Mouse (Mus musculus) limb, embryonic 10.5 days (tissue): ENCODE results near the gene Krt80. TPM values are rescaled to one million over a fixed set of nuclear protein-coding genes. Genes with fewer than 3 reads are reported as not detected.

Source experiments
- DNase-seq: peaks from one replicate; pipeline ENCODE4 v3.0.0-alpha.2; 2017; ENCODE audit warnings: low spot score
- H3K27ac ChIP-seq: fragments of 300-500 bp; sonication (generic); 2 replicates; pipeline ENCODE4 v1.5.1; 2016; ENCODE audit warnings: mild to moderate bottlenecking
- H3K27me3 ChIP-seq: fragments of 300-500 bp; sonication (generic); 2 replicates; pipeline ENCODE4 v1.6.1; 2016; ENCODE audit warnings: low read depth, mild to moderate bottlenecking; ENCODE audit not compliant: poor library complexity, severe bottlenecking
- H3K36me3 ChIP-seq: fragments of 300-500 bp; sonication (generic); 2 replicates; pipeline ENCODE4 v1.6.1; 2016; ENCODE audit warnings: mild to moderate bottlenecking, moderate library complexity
- H3K4me1 ChIP-seq: fragments of 300-500 bp; sonication (generic); 2 replicates; pipeline ENCODE4 v1.6.1; 2016
- H3K4me3 ChIP-seq: fragments of 300-500 bp; sonication (generic); 2 replicates; pipeline ENCODE4 v1.5.1; 2016; ENCODE audit warnings: mild to moderate bottlenecking, moderate library complexity
- H3K9me3 ChIP-seq: fragments of 300-500 bp; sonication (generic); replicated peaks from 2 replicates; pipeline ENCODE4 v1.6.1; 2016; ENCODE audit warnings: mild to moderate bottlenecking
- WGBS: fragments of 180-500 bp; shearing (Covaris S2); methylation state at CpG from one replicate; pipeline ENCODE4 v1.1.7; 2016; 5-methylcytosine and 5-hydroxymethylcytosine counted together
- microRNA counts: library from miRNA; unstranded; fragments of <30 nt; microRNA quantifications from one replicate; lab custom pipeline; 2017
- microRNA-seq: library from miRNA; unstranded; fragments of <30 nt; microRNA quantifications from one replicate; pipeline ENCODE4, GENCODE M21; 2017
- polyA plus RNA-seq: library from polyadenylated mRNA; unstranded; fragments of >200 nt; fragmentation: Nextera tagmentation; extraction: Ambion mirVana; gene quantifications from 2 replicates; pipeline ENCODE4 v1.2.1, GENCODE M21; 2016

The Krt80 gene
- polyA plus RNA-seq, 1 experiment from 2014 or later, result 0.23 TPM

GRCm38 (mm10) chr15:101303830-101304229, 66.1 kb downstream of the Krt80 start:
- no peak overlapping the region for H3K4me3 ChIP-seq
- H3K27ac ChIP-seq, result no peak overlapping the region
- no peaks in the 10 kb centered on the region for H3K36me3 ChIP-seq
- no peak for DNase-seq
- 87% methylated on average over 4 of the region's 4 CpGs for WGBS
- H3K9me3 ChIP-seq, result no peaks in the 10 kb centered on the region
- H3K4me1 ChIP-seq, result peaks cover 17% of the 10 kb centered on the region
- no peaks in the 10 kb centered on the region for H3K27me3 ChIP-seq

GRCm38 (mm10) chr15:101302201-101302600, 67.8 kb downstream of the Krt80 start:
- no peaks in the 10 kb centered on the region for H3K27me3 ChIP-seq
- peaks cover 16% of the 10 kb centered on the region for H3K4me1 ChIP-seq
- no peaks in the 10 kb centered on the region for H3K9me3 ChIP-seq
- no peak overlapping the region for H3K4me3 ChIP-seq
- no peak overlapping the region for H3K27ac ChIP-seq
- no peaks in the 10 kb centered on the region for H3K36me3 ChIP-seq
- DNase-seq, result no peak
- WGBS, result 78% methylated on average over 3 of the region's 3 CpGs

- peaks cover 3% of the 10 kb centered on the region; the same call in 1 of the 2 replicates for H3K36me3 ChIP-seq
- peaks cover 21% of the 10 kb centered on the region for H3K4me1 ChIP-seq
- no peaks in the 10 kb centered on the region for H3K27me3 ChIP-seq
- no peaks in the 10 kb centered on the region for H3K9me3 ChIP-seq
- H3K4me3 ChIP-seq, result no peak overlapping the region
- whole genome bisulfite sequencing, result 81% methylated on average over 6 of the region's 6 CpGs
- no peak for DNase-seq
- H3K27ac ChIP-seq, result no peak overlapping the region
These were observed 69.8 kb downstream of the Krt80 start for GRCm38 (mm10) chr15:101300128-101300527.

- Histone ChIP-seq H3K4me3 (no peak overlapping the region), H3K36me3 (peaks cover 3% of the 10 kb centered on the region; the same call in 1 of the 2 replicates), H3K27me3 (no peaks in the 10 kb centered on the region), H3K9me3 (no peaks in the 10 kb centered on the region), H3K27ac (no peak overlapping the region), H3K4me1 (peaks cover 27% of the 10 kb centered on the region)
- 81% methylated on average over 14 of the region's 14 CpGs for WGBS
- DNase-seq, result no peak
These were observed 70.4 kb downstream of the Krt80 start for GRCm38 (mm10) chr15:101299480-101299960.

GRCm38 (mm10) chr15:101298550-101298949, 71.4 kb downstream of the Krt80 start:
- Histone ChIP-seq H3K36me3 (peaks cover 3% of the 10 kb centered on the region; the same call in 1 of the 2 replicates), H3K27ac (peak overlapping the region; percentile 73), H3K4me3 (peak overlapping the region; percentile 33), H3K27me3 (no peaks in the 10 kb centered on the region), H3K9me3 (no peaks in the 10 kb centered on the region), H3K4me1 (peaks cover 36% of the 10 kb centered on the region)
- 10% methylated on average over 7 of the region's 7 CpGs for WGBS
- DNase-seq, result peak; percentile 54

GRCm38 (mm10) chr15:101297988-101298387, 72.0 kb downstream of the Krt80 start:
- Histone ChIP-seq H3K36me3 (peaks cover 5% of the 10 kb centered on the region; the same call in 1 of the 2 replicates), H3K27ac (peak overlapping the region; percentile 73), H3K4me3 (peak overlapping the region; percentile 33; the same call in 1 of the 2 replicates), H3K4me1 (peaks cover 42% of the 10 kb centered on the region), H3K27me3 (no peaks in the 10 kb centered on the region), H3K9me3 (no peaks in the 10 kb centered on the region)
- no peak for DNase-seq
- 41% methylated on average over 7 of the region's 7 CpGs for WGBS

MicroRNA genes within 50 kb of the gene (microRNA counts, 519-probe panel; counts per million panel counts)
- microRNA mmu-miR-1941-3p (lab: Ali Mortazavi, UCI), result 684 counts per million, percentile 72 among the panel's probes with 10 or more counts
- microRNA mmu-miR-1941-5p (lab: Ali Mortazavi, UCI), result 684 counts per million, percentile 72 among the panel's probes with 10 or more counts

Small RNAs within 50 kb of the gene (microRNA-seq; reads per million reads assigned to microRNA genes)
- gene Mir1941, result 1.2 reads per million

Other genes starting within 250 kb of the Krt80 start
- 7.2 and 8.3 TPM in 2 replicates for gene Acvrl1, start 241.6 kb downstream of the Krt80 start, polyA plus RNA-seq
- 5.0 and 5.7 TPM in 2 replicates for gene Acvr1b, start 196.1 kb downstream of the Krt80 start, polyA plus RNA-seq
- 5.4 and 6.9 TPM in 2 replicates for gene Grasp, start 146.0 kb downstream of the Krt80 start, polyA plus RNA-seq
- gene Nr4a1, start 115.9 kb downstream of the Krt80 start, polyA plus RNA-seq, result 4.1 and 7.1 TPM in 2 replicates
- 92.3 and 97.5 TPM in 2 replicates for gene Atg101, start 85.9 kb downstream of the Krt80 start, polyA plus RNA-seq
- 1.8 and 4.1 TPM in 2 replicates for gene 6030408B16Rik, start 77.0 kb downstream of the Krt80 start, polyA plus RNA-seq
- gene Krt7, start 40.9 kb upstream of the Krt80 start, polyA plus RNA-seq, result 14.2 and 16.9 TPM in 2 replicates
- not detected in 2 replicates for gene Krt87, start 68.6 kb upstream of the Krt80 start, polyA plus RNA-seq
- not detected in 2 replicates for gene Krt88, start 77.6 kb upstream of the Krt80 start, polyA plus RNA-seq
- not detected in 2 replicates for gene Krt81, start 93.6 kb upstream of the Krt80 start, polyA plus RNA-seq
- not detected in 2 replicates for gene Krt86, start 103.3 kb upstream of the Krt80 start, polyA plus RNA-seq
- gene Krt83, start 121.3 kb upstream of the Krt80 start, polyA plus RNA-seq, result not detected in 2 replicates
- not detected in 2 replicates for gene Gm49425, start 147.1 kb upstream of the Krt80 start, polyA plus RNA-seq
- gene Krt84, start 162.7 kb upstream of the Krt80 start, polyA plus RNA-seq, result not detected in 2 replicates
- not detected in 2 replicates for gene Krt82, start 180.5 kb upstream of the Krt80 start, polyA plus RNA-seq
- gene Krt90, start 192.8 kb upstream of the Krt80 start, polyA plus RNA-seq, result 0.08 and 0.31 TPM in 2 replicates
- gene Krt75, start 203.7 kb upstream of the Krt80 start, polyA plus RNA-seq, result 0.04 and 0.10 TPM in 2 replicates